Mouse (Mus musculus): Measurements from ENCODE around the gene Cntln.

Cntln gene

DNA sequence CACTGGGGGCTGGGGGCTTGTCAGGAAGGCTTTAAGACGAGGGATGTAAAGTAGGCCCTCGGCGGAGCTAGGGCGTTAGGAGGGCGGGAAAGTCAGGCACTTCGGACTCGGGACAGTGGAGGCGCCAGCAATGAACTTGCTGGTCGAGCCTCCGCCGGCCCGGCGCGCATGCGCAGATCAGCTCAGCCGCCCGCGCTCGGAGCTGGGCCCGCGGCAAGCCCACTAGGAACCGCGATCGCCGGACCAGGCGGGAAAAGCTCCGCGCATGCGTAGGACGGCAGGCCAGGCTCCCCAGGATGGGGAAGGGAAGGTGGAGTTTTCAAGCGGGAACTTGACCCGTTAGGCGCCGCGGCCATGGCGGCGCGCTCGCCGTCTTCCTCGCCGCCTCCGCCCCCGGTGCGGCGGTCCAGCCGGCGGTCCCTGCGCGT is at the start of gene Cntln:
TSS of gene Cntln (plus strand) at position 199 of the 428 bp plus-strand sequence.
- DNase-seq (ENCODE audit: low spot score in 2 of 2): peak; percentile 88 to 94

DNA sequence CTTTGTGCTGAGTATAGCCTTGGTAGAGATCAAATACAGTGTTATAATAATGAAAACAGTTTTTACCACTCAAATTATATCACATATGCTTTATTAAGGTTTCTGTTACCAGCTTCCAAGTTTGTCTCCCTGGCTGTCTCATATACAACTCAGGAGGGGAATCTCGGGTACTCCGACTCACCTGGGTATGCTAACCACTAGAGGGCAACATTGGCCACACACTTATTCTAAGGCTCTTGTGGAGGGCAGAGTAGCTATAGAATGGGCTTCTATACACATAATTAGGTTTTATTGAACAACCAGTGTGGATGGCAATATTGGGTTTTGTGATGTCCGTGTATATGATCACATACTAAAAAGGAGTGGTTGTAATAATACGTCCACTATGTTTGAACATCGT is 47.1 kb upstream of the Cntln start:
- no peak for DNase-seq (ENCODE audit: low spot score in 2 of 2)

GRCm38 (mm10) chr4:84838545-84838944 is 45.6 kb upstream of the Cntln start:
- no peak for DNase-seq (ENCODE audit: low spot score in 2 of 2)

DNA sequence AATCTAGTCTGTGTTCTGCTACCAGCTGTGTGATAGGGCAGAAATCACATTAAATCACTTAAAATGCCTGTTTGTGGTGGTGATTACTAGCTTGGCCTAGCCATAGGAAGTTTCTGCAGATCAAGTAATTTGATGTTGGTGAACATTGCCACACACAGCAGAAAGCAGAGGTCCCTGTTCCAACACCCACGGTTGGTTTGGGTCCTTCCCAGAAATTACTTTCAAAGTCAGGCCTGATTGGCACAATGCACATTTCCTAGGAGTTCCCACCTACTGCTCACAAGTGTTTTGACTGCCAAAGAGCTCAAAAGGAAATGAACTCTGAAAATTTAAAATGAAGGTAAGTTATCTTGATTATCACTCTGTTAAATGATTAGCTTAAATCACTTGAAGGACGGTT is 44.6 kb upstream of the Cntln start:
- no peak for DNase-seq (ENCODE audit: low spot score in 2 of 2)

DNA sequence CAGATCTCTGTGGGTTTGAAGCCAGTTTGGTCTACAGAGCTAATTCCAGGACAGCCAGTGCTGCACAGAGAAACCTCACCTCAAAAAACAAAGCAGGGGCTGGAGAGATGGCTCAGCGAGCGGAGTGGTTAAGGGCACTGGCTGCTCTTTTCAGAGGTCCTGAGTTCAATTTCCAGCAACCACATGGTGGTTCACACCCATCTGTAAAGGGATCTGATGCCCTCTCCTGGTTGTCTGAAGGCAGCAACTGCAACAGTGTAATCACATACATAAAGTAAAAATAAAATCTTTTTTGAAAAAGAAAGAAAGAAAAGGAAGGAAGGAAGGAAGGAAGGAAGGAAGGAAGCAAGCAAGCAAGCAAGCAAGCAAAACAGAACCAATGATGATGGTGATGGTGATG is 26.5 kb upstream of the Cntln start:
- DNase-seq (ENCODE audit: low spot score in 2 of 2): no peak

DNA sequence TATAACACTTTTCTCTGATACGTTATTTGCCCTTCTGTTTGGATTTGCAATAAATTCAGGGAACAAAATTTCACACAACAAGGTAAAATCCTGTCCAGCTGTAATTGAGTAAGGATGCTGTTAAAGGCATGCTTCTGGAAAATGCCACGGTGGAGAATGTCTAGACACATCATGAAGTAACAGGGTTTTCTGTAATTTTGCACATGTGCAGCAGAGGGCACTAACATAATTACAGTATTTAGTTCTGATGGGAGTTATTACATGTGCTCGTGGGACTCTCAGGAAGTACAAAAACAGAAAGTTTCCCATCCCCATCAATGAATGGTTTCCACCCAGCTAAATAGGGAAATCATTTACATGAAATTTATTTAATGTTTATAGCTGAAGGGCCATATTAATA is 7.8 kb upstream of the Cntln start:
- DNase-seq (ENCODE audit: low spot score in 2 of 2): no peak

GRCm38 (mm10) chr4:84883646-84884045 is 463 bp upstream of the Cntln start:
- peak in 1 of 2 experiments; percentile 13 for DNase-seq (ENCODE audit: low spot score in 2 of 2)

- peak; percentile 44 to 81 for DNase-seq (ENCODE audit: low spot score in 2 of 2)
These were observed 596 bp downstream of the Cntln start for GRCm38 (mm10) chr4:84884539-84885270.

- DNase-seq (ENCODE audit: low spot score in 2 of 2): no peak
These were observed 1.1 kb downstream of the Cntln start for GRCm38 (mm10) chr4:84885271-84885540.

- DNase-seq (ENCODE audit: low spot score in 2 of 2): no peak
These were observed 34.3 kb downstream of the Cntln start for GRCm38 (mm10) chr4:84918393-84918792.

- DNase-seq (ENCODE audit: low spot score in 2 of 2): no peak
These were observed 50.3 kb downstream of the Cntln start for GRCm38 (mm10) chr4:84934342-84934929.

DNA sequence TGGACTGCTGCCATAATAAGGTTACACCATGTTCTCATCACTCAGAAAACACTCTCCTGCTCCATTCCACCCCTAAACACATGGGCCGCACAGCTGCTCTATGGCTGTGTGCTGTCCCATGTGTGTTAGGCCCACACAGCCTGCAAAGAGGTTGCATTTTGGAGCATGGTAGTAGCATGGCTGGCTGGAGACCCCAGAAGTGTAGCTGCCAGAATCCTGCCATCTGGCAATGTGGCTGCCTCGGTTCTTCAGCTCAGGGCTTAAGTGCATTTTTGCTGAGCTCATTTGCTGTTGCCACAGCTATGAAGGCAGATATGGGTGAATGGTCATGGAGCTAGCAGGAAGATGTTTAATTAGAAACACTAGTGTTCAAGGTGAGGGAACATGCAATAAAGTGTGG is 58.0 kb downstream of the Cntln start:
- no peak for DNase-seq (ENCODE audit: low spot score in 2 of 2)

GRCm38 (mm10) chr4:84942651-84943050 is 58.5 kb downstream of the Cntln start:
- no peak for DNase-seq (ENCODE audit: low spot score in 2 of 2)

DNA sequence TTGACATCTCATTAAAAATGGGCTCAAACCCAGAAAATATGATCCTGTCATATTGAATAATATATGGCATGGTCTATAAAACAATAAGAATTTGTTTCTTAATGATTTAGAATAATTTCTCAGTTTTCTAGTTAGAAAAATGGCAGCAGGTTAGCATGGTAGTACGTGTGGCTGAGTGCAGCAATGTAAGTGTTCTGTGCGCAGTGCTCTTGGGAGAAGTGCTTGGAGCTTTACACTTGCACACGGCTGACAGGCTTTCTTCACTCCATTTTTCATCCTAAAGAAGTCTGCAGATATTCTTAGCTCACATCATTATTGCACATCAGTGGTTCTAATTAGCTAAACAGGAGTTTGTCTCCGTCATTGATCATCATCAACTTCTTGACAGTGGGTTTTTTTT is 60.0 kb downstream of the Cntln start:
- DNase-seq (ENCODE audit: low spot score in 2 of 2): no peak

- DNase-seq (ENCODE audit: low spot score in 2 of 2): no peak
These were observed 62.3 kb downstream of the Cntln start for GRCm38 (mm10) chr4:84946450-84946849.

GRCm38 (mm10) chr4:84976875-84977646 is 93.0 kb downstream of the Cntln start:
- no peak for DNase-seq (ENCODE audit: low spot score in 2 of 2)

- DNase-seq (ENCODE audit: low spot score in 2 of 2): no peak
These were observed 111.6 kb downstream of the Cntln start for GRCm38 (mm10) chr4:84995520-84996348.

- DNase-seq (ENCODE audit: low spot score in 2 of 2): no peak
These were observed 121.5 kb downstream of the Cntln start for GRCm38 (mm10) chr4:85005581-85005980.

GRCm38 (mm10) chr4:85006789-85007188 is 122.7 kb downstream of the Cntln start:
- no peak for DNase-seq (ENCODE audit: low spot score in 2 of 2)

DNA sequence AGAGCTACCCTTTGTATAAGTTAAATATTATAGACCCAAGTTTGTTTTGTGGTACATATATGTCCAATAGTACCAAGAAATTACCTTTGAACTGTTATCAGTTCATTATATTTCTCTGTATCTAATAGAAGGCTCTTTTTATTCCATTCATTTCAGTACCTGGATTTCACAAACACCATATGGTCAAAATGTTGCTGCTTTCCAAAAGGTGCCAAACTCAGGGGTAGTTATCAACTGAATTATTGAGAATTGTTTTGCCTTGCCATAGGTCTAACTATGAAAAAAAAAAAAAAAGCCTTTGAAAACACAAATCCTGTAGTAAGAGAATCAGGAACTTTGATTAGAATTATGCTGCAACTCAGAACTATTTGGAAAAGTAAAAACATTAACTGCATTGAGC is 126.7 kb downstream of the Cntln start:
- no peak for DNase-seq (ENCODE audit: low spot score in 2 of 2)

GRCm38 (mm10) chr4:85045748-85046147 is 161.6 kb downstream of the Cntln start:
- DNase-seq (ENCODE audit: low spot score in 2 of 2): no peak

DNA sequence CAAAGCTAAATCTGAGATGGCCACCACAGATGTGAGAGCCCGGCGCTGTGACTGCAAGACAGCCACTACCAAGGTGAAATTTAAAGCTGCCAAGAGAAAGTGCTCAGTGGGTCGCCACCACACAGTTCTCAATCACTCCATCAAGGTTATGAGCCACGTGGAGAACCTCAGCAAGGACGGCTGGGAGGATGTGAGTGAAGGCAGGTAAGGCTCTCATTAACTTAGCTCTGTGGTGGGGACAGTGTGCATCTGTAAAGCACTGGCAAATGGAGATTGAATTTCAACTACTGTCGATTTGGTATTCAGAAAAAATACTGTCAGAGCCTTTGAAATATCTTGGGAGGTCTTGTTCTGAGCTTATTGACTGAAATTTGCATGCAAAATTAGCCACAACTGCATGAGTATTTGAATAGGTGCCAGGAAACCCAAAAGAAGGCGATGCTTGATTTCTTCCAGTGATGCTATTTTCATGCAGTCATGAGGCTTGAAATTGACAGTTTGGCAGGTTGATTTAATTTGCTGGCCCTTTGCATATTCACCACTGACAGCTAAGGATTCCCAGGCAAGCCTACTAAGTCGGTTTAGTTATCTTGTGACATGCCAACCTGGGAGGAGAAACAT is 165.9 kb downstream of the Cntln start:
- DNase-seq (ENCODE audit: low spot score in 2 of 2): no peak
